Mouse (Mus musculus) liver, embryonic 13.5 days (tissue): ENCODE measurements around the gene Mup7. TPM values are rescaled to one million over a fixed set of nuclear protein-coding genes. Genes with fewer than 3 reads are reported as not detected.
"Not testable (repeated sequence)": the region's sequence is repeated elsewhere in the genome, so short reads cannot be mapped to it uniquely, and the experiment has no call there.

ENCODE experiments used
- ATAC-seq: fragments of 200-750 bp; cut with Nextera tagmentation; 2 replicates; pipeline ENCODE4 v1.8.0; 2017; ENCODE audit warnings: low read depth, mild to moderate bottlenecking, moderate number of reproducible peaks, moderate library complexity
- DNase-seq: peaks from one replicate; pipeline ENCODE4 v3.0.0; 2022
- H3K27ac ChIP-seq: fragments of 300-500 bp; sonication (generic); 2 replicates; pipeline ENCODE4 v1.5.1; 2015; ENCODE audit warnings: moderate library complexity, mild to moderate bottlenecking, inconsistent platforms
- H3K27me3 ChIP-seq: fragments of 300-500 bp; sonication (generic); 2 replicates; pipeline ENCODE4 v1.6.1; 2015; ENCODE audit warnings: mild to moderate bottlenecking, inconsistent platforms
- H3K36me3 ChIP-seq: fragments of 300-500 bp; sonication (generic); 2 replicates; pipeline ENCODE4 v1.6.1; 2015; ENCODE audit warnings: mild to moderate bottlenecking, inconsistent platforms
- H3K4me1 ChIP-seq: fragments of 300-500 bp; sonication (generic); replicated peaks from 2 replicates; pipeline ENCODE4 v1.6.1; 2015; ENCODE audit warnings: inconsistent platforms
- H3K4me2 ChIP-seq: fragments of 300-500 bp; sonication (generic); 2 replicates; pipeline ENCODE4 v1.6.1; 2015; ENCODE audit warnings: inconsistent platforms, mild to moderate bottlenecking, moderate library complexity
- H3K4me3 ChIP-seq: fragments of 300-500 bp; sonication (generic); replicated peaks from 2 replicates; pipeline ENCODE4 v1.5.1; 2015; ENCODE audit warnings: mild to moderate bottlenecking, inconsistent platforms
- H3K9ac ChIP-seq: fragments of 300-500 bp; sonication (generic); 2 replicates; pipeline ENCODE4 v1.6.1; 2015; ENCODE audit warnings: mild to moderate bottlenecking, inconsistent platforms
- H3K9me3 ChIP-seq: fragments of 300-500 bp; sonication (generic); replicated peaks from 2 replicates; pipeline ENCODE4 v1.6.1; 2016; ENCODE audit warnings: inconsistent platforms
- WGBS: fragments of 180-500 bp; shearing (Covaris S2); methylation state at CpG from one replicate; pipeline ENCODE4 v1.1.7; 2015; ENCODE audit not compliant: insufficient replicate concordance; 5-methylcytosine and 5-hydroxymethylcytosine counted together
- polyA plus RNA-seq: library from polyadenylated mRNA; unstranded; fragments of >200 nt; fragmentation: Nextera tagmentation; extraction: Ambion mirVana; gene quantifications from 2 replicates; pipeline ENCODE4 v1.2.1, GENCODE M21; 2015

Mup7 gene
- polyA plus RNA-seq = not detected in 2 replicates

DNA sequence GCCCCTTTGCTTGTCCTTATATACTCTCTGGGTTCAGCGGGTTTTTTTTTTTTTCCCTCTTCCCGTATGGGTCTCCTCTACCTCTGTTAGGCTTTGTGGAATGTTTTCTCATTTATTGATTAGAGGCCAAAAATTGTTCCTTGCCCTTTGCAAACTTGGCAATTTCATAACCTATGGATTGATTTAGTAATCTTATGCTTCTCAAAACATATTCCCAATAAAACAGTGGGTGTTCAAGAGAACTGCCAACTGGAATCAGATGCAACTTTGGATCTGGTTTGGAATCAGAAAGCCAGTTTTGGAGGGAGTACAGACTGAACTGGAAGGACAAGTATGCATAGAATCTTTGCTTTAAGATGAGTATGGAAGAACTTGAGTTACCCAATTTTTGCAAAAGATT lies at the start of gene Mup7:
Mup7 (minus strand) TSS at position 101 of the 400 bp plus-strand sequence.
- H3K27ac ChIP-seq, DNase-seq, H3K4me3 ChIP-seq, H3K36me3 ChIP-seq, H3K27me3 ChIP-seq, H3K4me2 ChIP-seq, ATAC-seq, H3K9ac ChIP-seq, H3K4me1 ChIP-seq, H3K9me3 ChIP-seq: not testable (repeated sequence)
- 57% methylated on average over 2 of the region's 2 CpGs for WGBS

DNA sequence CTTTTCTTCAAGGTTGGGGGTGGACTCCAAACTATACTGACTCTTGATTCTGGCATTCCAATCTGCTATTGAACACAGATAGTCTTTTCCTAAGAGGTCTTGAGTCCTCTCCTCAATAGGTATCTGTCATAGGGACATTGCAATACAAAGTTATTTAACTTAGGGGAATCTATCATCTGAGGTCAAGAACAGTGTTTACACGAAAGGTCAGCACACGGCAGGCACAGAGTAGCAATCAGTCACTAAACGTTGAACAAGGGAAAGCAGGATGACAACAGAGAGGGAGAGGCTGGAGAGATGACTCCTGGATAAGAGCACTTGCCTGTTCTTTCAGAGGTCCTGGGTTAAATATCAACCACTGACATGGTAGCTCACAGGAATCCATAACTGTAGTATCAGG lies 9.6 kb upstream of the Mup7 start:
- H3K27ac ChIP-seq, H3K36me3 ChIP-seq, H3K27me3 ChIP-seq, H3K4me1 ChIP-seq, H3K9me3 ChIP-seq, H3K4me2 ChIP-seq, H3K9ac ChIP-seq, ATAC-seq, H3K4me3 ChIP-seq, DNase-seq: not testable (repeated sequence)
- 47% methylated on average over 3 of the region's 3 CpGs for WGBS

GRCm38 (mm10) chr4:60029334-60030111 lies 40.8 kb downstream of the Mup7 start:
- not testable (repeated sequence) for H3K27ac ChIP-seq, DNase-seq, H3K36me3 ChIP-seq, H3K4me2 ChIP-seq, ATAC-seq, H3K4me1 ChIP-seq, H3K4me3 ChIP-seq, H3K9ac ChIP-seq, H3K27me3 ChIP-seq, H3K9me3 ChIP-seq
- 64% methylated on average over 13 of the region's 13 CpGs for WGBS

GRCm38 (mm10) chr4:60020141-60020540 lies 50.1 kb downstream of the Mup7 start:
- not testable (repeated sequence) for H3K4me3 ChIP-seq, H3K9ac ChIP-seq, DNase-seq, H3K4me2 ChIP-seq, H3K9me3 ChIP-seq, H3K27ac ChIP-seq, H3K4me1 ChIP-seq, ATAC-seq, H3K36me3 ChIP-seq, H3K27me3 ChIP-seq
- 75% methylated on average over 7 of the region's 7 CpGs for WGBS

Other genes with a start within 250 kb of the Mup7 start
- not detected in 2 replicates for gene Slc46a2, start 155.4 kb downstream of the Mup7 start, polyA plus RNA-seq
- not detected in 2 replicates for gene Mup4, start 109.8 kb downstream of the Mup7 start, polyA plus RNA-seq
- not detected in 2 replicates for gene Mup6, start 106.2 kb downstream of the Mup7 start, polyA plus RNA-seq
- gene Mup2, start 83.8 kb upstream of the Mup7 start, polyA plus RNA-seq = not detected in 2 replicates
- gene Mup8, start 152.1 kb upstream of the Mup7 start, polyA plus RNA-seq = not detected in 2 replicates